Comparison of ENCODE assay signal across 8 mouse cellular contexts in genomic region chr6:114697646-114698490, GRCm38 (mm10). TPM values are rescaled to one million over a fixed set of nuclear protein-coding genes. Genes with fewer than 3 reads are reported as not detected.
DNase-seq lines count a peak whose midpoint lies in the region; ATAC-seq and TF ChIP-seq lines count a peak whose summit lies in the region.

No protein-coding gene starts in this region.

- H3K9me3 ChIP-seq in liver, embryonic 12.5 days (replicated peaks) = no peaks in the 10 kb centered on the region
- H3K9me3 ChIP-seq in intestine, postnatal 0 days (ENCODE audit: control insufficient read depth) = no peaks in the 10 kb centered on the region
- no peaks in the 10 kb centered on the region for H3K9me3 ChIP-seq in limb, embryonic 12.5 days

- no peaks in the 10 kb centered on the region for H3K4me1 ChIP-seq in liver, embryonic 12.5 days
- no peaks in the 10 kb centered on the region for H3K4me1 ChIP-seq in intestine, postnatal 0 days (replicated peaks; ENCODE audit: control insufficient read depth, insufficient read depth, low read length)
- H3K4me1 ChIP-seq in limb, embryonic 12.5 days (replicated peaks) = no peaks in the 10 kb centered on the region

- peak; percentile 83 for TF ChIP-seq CTCF in intestine, postnatal 0 days (IDR thresholded peaks at IDR 0.05; ENCODE audit: low read depth)

- 39% methylated on average over 9 of the region's 9 CpGs for whole genome bisulfite sequencing in liver, embryonic 12.5 days (ENCODE audit: insufficient replicate concordance)
- 46% methylated on average over 9 of the region's 9 CpGs for WGBS in intestine, postnatal 0 days
- 48% methylated on average over 9 of the region's 9 CpGs for WGBS in limb, embryonic 12.5 days

- H3K27ac ChIP-seq in liver, embryonic 12.5 days = no peak overlapping the region
- no peak overlapping the region for H3K27ac ChIP-seq in intestine, postnatal 0 days (ENCODE audit: low read depth, low read length)
- no peak overlapping the region for H3K27ac ChIP-seq in limb, embryonic 12.5 days

- no peak overlapping the region for H3K4me2 ChIP-seq in liver, embryonic 12.5 days
- H3K4me2 ChIP-seq in intestine, postnatal 0 days (replicated peaks; ENCODE audit: low read depth) = no peak overlapping the region
- no peak overlapping the region for H3K4me2 ChIP-seq in limb, embryonic 12.5 days

- H3K36me3 ChIP-seq in liver, embryonic 12.5 days = peaks cover 19% of the 10 kb centered on the region
- H3K36me3 ChIP-seq in intestine, postnatal 0 days (ENCODE audit: control insufficient read depth, insufficient read depth) = peaks cover 14% of the 10 kb centered on the region; the same call in 1 of the 2 replicates
- H3K36me3 ChIP-seq in limb, embryonic 12.5 days = peaks cover 12% of the 10 kb centered on the region; the same call in 1 of the 2 replicates
- H3K36me3 ChIP-seq in splenic B cell, adult 2 months (ENCODE audit: control insufficient read depth, insufficient read depth, low read length, poor library complexity, severe bottlenecking) = no peaks in the 10 kb centered on the region

- no peaks in the 10 kb centered on the region for H3K27me3 ChIP-seq in liver, embryonic 12.5 days (replicated peaks)
- H3K27me3 ChIP-seq in intestine, postnatal 0 days (replicated peaks; ENCODE audit: control insufficient read depth, insufficient read depth, low read length) = no peaks in the 10 kb centered on the region
- no peaks in the 10 kb centered on the region for H3K27me3 ChIP-seq in limb, embryonic 12.5 days
- H3K27me3 ChIP-seq in splenic B cell, adult 2 months (ENCODE audit: control insufficient read depth, insufficient read depth, low read length, poor library complexity, severe bottlenecking) = no peaks in the 10 kb centered on the region

- no peak overlapping the region for H3K9ac ChIP-seq in liver, embryonic 12.5 days
- H3K9ac ChIP-seq in intestine, postnatal 0 days (ENCODE audit: low read depth, low read length) = no peak overlapping the region
- H3K9ac ChIP-seq in limb, embryonic 12.5 days (replicated peaks) = no peak overlapping the region

- DNase-seq in liver = peak; percentile 77
- peak; percentile 90 to 93 for DNase-seq in cerebellum, postnatal 10 days
- DNase-seq in gastrocnemius, adult 18-20 months (ENCODE audit: low spot score) = peak; percentile 64
- DNase-seq in splenic B cell, adult 2 months (ENCODE audit: low read depth, low spot score) = peak; percentile 68

- ATAC-seq in liver, embryonic 12.5 days = no peak; the same call in 1 of the 2 replicates
- no peak for ATAC-seq in intestine, postnatal 0 days
- ATAC-seq in limb, embryonic 12.5 days (ENCODE audit: insufficient number of reproducible peaks, insufficient read depth, low FRiP score, low TSS enrichment, low read depth) = peak; percentile 81; the same call in 1 of the 2 replicates
- peak; percentile 52; the same call in 1 of the 2 replicates for ATAC-seq in monocyte, adult 5-6 weeks (replicated peaks; ENCODE audit: insufficient number of reproducible peaks, low FRiP score, low TSS enrichment, poor library complexity, severe bottlenecking)

- no peak overlapping the region for H3K4me3 ChIP-seq in liver, embryonic 12.5 days
- no peak overlapping the region for H3K4me3 ChIP-seq in intestine, postnatal 0 days (ENCODE audit: low read depth, low read length)
- H3K4me3 ChIP-seq in limb, embryonic 12.5 days (replicated peaks) = no peak overlapping the region

RNA-seq across cellular contexts. Expression of gene Atg7, which starts 55.0 kb away (rescaled TPM):
- polyA plus RNA-seq in liver, embryonic 12.5 days (2016; fragmentation: Nextera tagmentation; extraction: Ambion mirVana) = 15.0 and 15.7 TPM in 2 replicates
- 1 to 10 TPM; 7.9 to 9.0 TPM for total RNA-seq in gastrocnemius, adult 18-20 months (2021)
- polyA plus RNA-seq in intestine, postnatal 0 days (2015; fragmentation: Nextera tagmentation; extraction: Ambion mirVana) = 12.4 TPM in 2 replicates
- 17.1 and 18.0 TPM in 2 replicates for polyA plus RNA-seq in limb, embryonic 12.5 days (2016; fragmentation: Nextera tagmentation; extraction: Ambion mirVana)
- 31.0 to 54.5 TPM (median 50.1 TPM) in 3 replicates for total RNA-seq in monocyte, adult 5-6 weeks (2017)

Comparison
In these comparisons a context has a peak if more than half of its experiments do, and no peak if none do; other contexts are left out.
1. ATAC-seq: peak in limb, embryonic 12.5 days (single experiment) and monocyte, adult 5-6 weeks (single experiment); none in liver, embryonic 12.5 days (single experiment) and intestine, postnatal 0 days (single experiment).
2. Peak in every context shown above with its lines, with median percentiles within 50 percentile points of each other: DNase-seq.